8 mouse cellular contexts compared by ENCODE assay signal in genomic region chr15:97787799-97788667, GRCm38 (mm10). TPM values are rescaled to one million over a fixed set of nuclear protein-coding genes. Genes with fewer than 3 reads are reported as not detected.
DNase-seq lines count a peak whose midpoint lies in the region; ATAC-seq and TF ChIP-seq lines count a peak whose summit lies in the region.

No protein-coding gene starts in this region.

- TF ChIP-seq POLR2A in bone marrow macrophage, adult 2 months (IDR thresholded peaks at IDR 0.05; ENCODE audit: borderline replicate concordance, low read depth, low read length) = no peak

- no peak for DNase-seq in forebrain, embryonic 10.5 days (ENCODE audit: extremely low spot score, low spot score)
- no peak for DNase-seq in lung, postnatal 0 days (ENCODE audit: low spot score)
- no peak for DNase-seq in lung, postnatal 4 days
- no peak for DNase-seq in layer of hippocampus, postnatal 10 days (ENCODE audit: low spot score in 2 of 2)
- DNase-seq in gastrocnemius, postnatal 10 days = no peak

- no peak for TF ChIP-seq CTCF in lung, postnatal 0 days (IDR thresholded peaks at IDR 0.05)
- 0 out of 2 replicates have a peak, but pooled peaks have one; percentile 14 for TF ChIP-seq CTCF in bone marrow macrophage, adult 2 months (IDR thresholded peaks at IDR 0.05; ENCODE audit: low read depth, low read length)

- H3K4me3 ChIP-seq in forebrain, embryonic 13.5 days = no peak overlapping the region
- no peak overlapping the region for H3K4me3 ChIP-seq in forebrain, embryonic 10.5 days
- no peak overlapping the region for H3K4me3 ChIP-seq in lung, postnatal 0 days (ENCODE audit: low read depth, low read length)
- H3K4me3 ChIP-seq in bone marrow macrophage, adult 2 months (ENCODE audit: insufficient read depth, low read length) = no peak overlapping the region
- H3K4me3 ChIP-seq in liver, embryonic 12.5 days = peak overlapping the region; percentile 96

- H3K36me3 ChIP-seq in forebrain, embryonic 13.5 days (ENCODE audit: poor library complexity, severe bottlenecking) = peaks cover 22% of the 10 kb centered on the region
- peaks cover 29% of the 10 kb centered on the region for H3K36me3 ChIP-seq in forebrain, embryonic 10.5 days (replicated peaks)
- peaks cover 8% of the 10 kb centered on the region for H3K36me3 ChIP-seq in lung, postnatal 0 days (ENCODE audit: insufficient read depth, low read length)
- H3K36me3 ChIP-seq in liver, embryonic 12.5 days = peaks cover 48% of the 10 kb centered on the region

- H3K4me1 ChIP-seq in forebrain, embryonic 13.5 days = peaks cover 20% of the 10 kb centered on the region
- peaks cover 43% of the 10 kb centered on the region for H3K4me1 ChIP-seq in forebrain, embryonic 10.5 days
- peaks cover 20% of the 10 kb centered on the region for H3K4me1 ChIP-seq in lung, postnatal 0 days (ENCODE audit: insufficient read depth, low read depth, low read length)
- H3K4me1 ChIP-seq in bone marrow macrophage, adult 2 months (ENCODE audit: control insufficient read depth, insufficient read depth, low read length) = peaks cover 42% of the 10 kb centered on the region
- H3K4me1 ChIP-seq in liver, embryonic 12.5 days = peaks cover 57% of the 10 kb centered on the region

- peak overlapping the region; percentile 51 for H3K27ac ChIP-seq in forebrain, embryonic 13.5 days
- no peak overlapping the region for H3K27ac ChIP-seq in forebrain, embryonic 10.5 days
- H3K27ac ChIP-seq in lung, postnatal 0 days (ENCODE audit: low read length) = 0 out of 2 replicates have a peak overlapping the region, but pooled peaks have one; percentile 32
- H3K27ac ChIP-seq in bone marrow macrophage, adult 2 months (ENCODE audit: insufficient read depth, low read depth, low read length) = peak overlapping the region; percentile 83
- H3K27ac ChIP-seq in liver, embryonic 12.5 days = peak overlapping the region; percentile 97

- H3K9ac ChIP-seq in forebrain, embryonic 13.5 days = no peak overlapping the region
- no peak overlapping the region for H3K9ac ChIP-seq in lung, postnatal 0 days (replicated peaks; ENCODE audit: low read depth)
- peak overlapping the region; percentile 99 for H3K9ac ChIP-seq in liver, embryonic 12.5 days

- peaks cover 3% of the 10 kb centered on the region for H3K27me3 ChIP-seq in forebrain, embryonic 13.5 days
- H3K27me3 ChIP-seq in forebrain, embryonic 10.5 days (ENCODE audit: poor library complexity, severe bottlenecking) = peaks cover 21% of the 10 kb centered on the region
- H3K27me3 ChIP-seq in lung, postnatal 0 days (replicated peaks; ENCODE audit: insufficient read depth, low read length) = no peaks in the 10 kb centered on the region
- H3K27me3 ChIP-seq in liver, embryonic 12.5 days (replicated peaks) = 0 out of 2 replicates have a peak, but pooled peaks cover 2% of the 10 kb centered on the region

- no peak for ATAC-seq in forebrain, embryonic 13.5 days
- ATAC-seq in lung, postnatal 0 days = no peak
- ATAC-seq in liver, embryonic 12.5 days = no peak

- H3K9me3 ChIP-seq in forebrain, embryonic 13.5 days (replicated peaks) = no peaks in the 10 kb centered on the region
- no peaks in the 10 kb centered on the region for H3K9me3 ChIP-seq in forebrain, embryonic 10.5 days
- no peaks in the 10 kb centered on the region for H3K9me3 ChIP-seq in lung, postnatal 0 days (ENCODE audit: low read length)
- H3K9me3 ChIP-seq in liver, embryonic 12.5 days (replicated peaks) = no peaks in the 10 kb centered on the region

- no peak for TF ChIP-seq EP300 in lung, postnatal 0 days (IDR thresholded peaks at IDR 0.05)

- 70% methylated on average over 19 of the region's 19 CpGs for WGBS in forebrain, embryonic 13.5 days
- 69% methylated on average over 19 of the region's 19 CpGs for WGBS in forebrain, embryonic 10.5 days
- WGBS in lung, postnatal 0 days = 57% methylated on average over 19 of the region's 19 CpGs
- WGBS in liver, embryonic 12.5 days (ENCODE audit: insufficient replicate concordance) = 64% methylated on average over 19 of the region's 19 CpGs

- H3K4me2 ChIP-seq in forebrain, embryonic 13.5 days = no peak overlapping the region
- H3K4me2 ChIP-seq in lung, postnatal 0 days (replicated peaks; ENCODE audit: low read depth, low read length) = no peak overlapping the region
- H3K4me2 ChIP-seq in liver, embryonic 12.5 days = peak overlapping the region; percentile 90

RNA-seq across cellular contexts. Expression of gene Slc48a1, which starts 9.7 kb away (rescaled TPM):
- polyA plus RNA-seq in forebrain, embryonic 13.5 days (2015; fragmentation: Nextera tagmentation; extraction: Ambion mirVana) = 44.1 and 45.2 TPM in 2 replicates
- 28.7 and 32.2 TPM in 2 replicates for polyA plus RNA-seq in forebrain, embryonic 10.5 days (2016; fragmentation: Nextera tagmentation; extraction: Ambion mirVana)
- polyA plus RNA-seq in lung, postnatal 0 days (2015; fragmentation: Nextera tagmentation; extraction: Ambion mirVana) = 69.5 and 75.7 TPM in 2 replicates
- 261 and 265 TPM in 2 replicates for polyA plus RNA-seq in bone marrow macrophage, adult 2 months (2012; ENCODE audit: insufficient read depth, insufficient read length, missing spikeins)
- polyA plus RNA-seq in liver, embryonic 12.5 days (2016; fragmentation: Nextera tagmentation; extraction: Ambion mirVana) = 83.8 and 88.7 TPM in 2 replicates
- total RNA-seq in layer of hippocampus, postnatal 10 days (2021) = 100 to 1,000 TPM; 104 to 118 TPM
- total RNA-seq in gastrocnemius, postnatal 10 days (2021) = 10 to 100 TPM; 34.5 to 42.6 TPM

RNA-seq across cellular contexts. Expression of gene Rapgef3, which starts 20.3 kb away (rescaled TPM):
- 6.7 and 7.8 TPM in 2 replicates for polyA plus RNA-seq in forebrain, embryonic 13.5 days (2015; fragmentation: Nextera tagmentation; extraction: Ambion mirVana)
- polyA plus RNA-seq in forebrain, embryonic 10.5 days (2016; fragmentation: Nextera tagmentation; extraction: Ambion mirVana) = 5.4 and 6.3 TPM in 2 replicates
- polyA plus RNA-seq in lung, postnatal 0 days (2015; fragmentation: Nextera tagmentation; extraction: Ambion mirVana) = 18.7 and 25.5 TPM in 2 replicates
- 2.6 and 3.7 TPM in 2 replicates for polyA plus RNA-seq in bone marrow macrophage, adult 2 months (2012; ENCODE audit: insufficient read depth, insufficient read length, missing spikeins)
- polyA plus RNA-seq in liver, embryonic 12.5 days (2016; fragmentation: Nextera tagmentation; extraction: Ambion mirVana) = 3.5 and 3.9 TPM in 2 replicates
- total RNA-seq in layer of hippocampus, postnatal 10 days (2021) = 10 to 100 TPM; 37.3 to 43.3 TPM
- total RNA-seq in gastrocnemius, postnatal 10 days (2021) = 1 to 10 TPM; 7.4 to 8.5 TPM

RNA-seq across cellular contexts. Expression of gene Hdac7, which starts 56.3 kb away (rescaled TPM):
- polyA plus RNA-seq in forebrain, embryonic 13.5 days (2015; fragmentation: Nextera tagmentation; extraction: Ambion mirVana) = 20.3 and 23.3 TPM in 2 replicates
- polyA plus RNA-seq in forebrain, embryonic 10.5 days (2016; fragmentation: Nextera tagmentation; extraction: Ambion mirVana) = 21.6 and 25.3 TPM in 2 replicates
- 43.2 and 52.1 TPM in 2 replicates for polyA plus RNA-seq in lung, postnatal 0 days (2015; fragmentation: Nextera tagmentation; extraction: Ambion mirVana)
- polyA plus RNA-seq in bone marrow macrophage, adult 2 months (2012; ENCODE audit: insufficient read depth, insufficient read length, missing spikeins) = 14.8 and 16.0 TPM in 2 replicates
- 14.0 and 14.3 TPM in 2 replicates for polyA plus RNA-seq in liver, embryonic 12.5 days (2016; fragmentation: Nextera tagmentation; extraction: Ambion mirVana)
- total RNA-seq in layer of hippocampus, postnatal 10 days (2021) = 10 to 100 TPM; 29.1 to 32.0 TPM
- 10 to 100 TPM; 24.5 to 40.3 TPM for total RNA-seq in gastrocnemius, postnatal 10 days (2021)

RNA-seq across cellular contexts. Expression of gene Endou, which starts 56.9 kb away (rescaled TPM):
- 0.25 and 0.26 TPM in 2 replicates for polyA plus RNA-seq in forebrain, embryonic 13.5 days (2015; fragmentation: Nextera tagmentation; extraction: Ambion mirVana)
- 0.11 and 0.12 TPM in 2 replicates for polyA plus RNA-seq in forebrain, embryonic 10.5 days (2016; fragmentation: Nextera tagmentation; extraction: Ambion mirVana)
- 2.1 and 2.9 TPM in 2 replicates for polyA plus RNA-seq in lung, postnatal 0 days (2015; fragmentation: Nextera tagmentation; extraction: Ambion mirVana)
- polyA plus RNA-seq in bone marrow macrophage, adult 2 months (2012; ENCODE audit: insufficient read depth, insufficient read length, missing spikeins) = not detected in 2 replicates
- not detected in 2 replicates for polyA plus RNA-seq in liver, embryonic 12.5 days (2016; fragmentation: Nextera tagmentation; extraction: Ambion mirVana)
- total RNA-seq in layer of hippocampus, postnatal 10 days (2021) = under 1 TPM; 0.62 to 0.73 TPM
- total RNA-seq in gastrocnemius, postnatal 10 days (2021) = under 1 TPM; 0.56 to 0.82 TPM
